ENCODE assay signal across 15 mouse cellular contexts in genomic region chr19:5472857-5473256, GRCm38 (mm10). TPM values are rescaled to one million over a fixed set of nuclear protein-coding genes. Genes with fewer than 3 reads are reported as not detected.
DNase-seq lines count a peak whose midpoint lies in the region; ATAC-seq and TF ChIP-seq lines count a peak whose summit lies in the region.
"Had no signal": no experiment of that assay in that cellular context is flagged by ENCODE, and none has a peak within 500 bp of the region (broad histone marks: within the 10 kb centered on the region; RNA-seq: fewer than 3 reads in every experiment).

No protein-coding gene starts in this region.

- peaks cover 0 to 2% of the 10 kb centered on the region in 2 experiments; a peak in 1 of 4 replicates for H3K4me1 ChIP-seq in liver, embryonic 14.5 days (replicated peaks; ENCODE audit: control insufficient read depth in 2 of 2, insufficient read depth in 2 of 2, low read length in 1 of 2)
- H3K4me1 ChIP-seq in liver, embryonic 11.5 days (replicated peaks; ENCODE audit: control insufficient read depth, insufficient read depth, low read length) = peaks cover 4% of the 10 kb centered on the region; the same call in 1 of the 2 replicates
- peaks cover 10% of the 10 kb centered on the region for H3K4me1 ChIP-seq in embryonic facial prominence, embryonic 14.5 days (ENCODE audit: control insufficient read depth, insufficient read depth, low read length)

- H3K36me3 ChIP-seq in liver, embryonic 14.5 days (replicated peaks; ENCODE audit: control insufficient read depth, insufficient read depth, low read depth) = no peaks in the 10 kb centered on the region
- 0 out of 2 replicates have a peak, but pooled peaks cover 4% of the 10 kb centered on the region for H3K36me3 ChIP-seq in liver, embryonic 11.5 days (ENCODE audit: control insufficient read depth, insufficient read depth, low read length)
- peaks cover 19% of the 10 kb centered on the region for H3K36me3 ChIP-seq in embryonic facial prominence, embryonic 14.5 days (ENCODE audit: control insufficient read depth, insufficient read depth, low read length)
- H3K36me3 ChIP-seq in splenic B cell, adult 2 months (ENCODE audit: control insufficient read depth, insufficient read depth, low read length, poor library complexity, severe bottlenecking) = no peaks in the 10 kb centered on the region

- no peaks in the 10 kb centered on the region for H3K9me3 ChIP-seq in liver, embryonic 14.5 days (ENCODE audit: control insufficient read depth, low read length)
- no peaks in the 10 kb centered on the region for H3K9me3 ChIP-seq in liver, embryonic 11.5 days (ENCODE audit: control insufficient read depth, low read length)
- no peaks in the 10 kb centered on the region for H3K9me3 ChIP-seq in embryonic facial prominence, embryonic 14.5 days (ENCODE audit: control insufficient read depth, low read length)
- H3K9me3 ChIP-seq: forebrain, embryonic 12.5 days; heart, embryonic 13.5 days; hindbrain, embryonic 12.5 days had no signal

- no peak overlapping the region for H3K27ac ChIP-seq in liver, embryonic 14.5 days
- H3K27ac ChIP-seq in liver, embryonic 11.5 days (ENCODE audit: low read depth, low read length) = no peak overlapping the region
- peak overlapping the region; percentile 85; the same call in 1 of the 2 replicates for H3K27ac ChIP-seq in embryonic facial prominence, embryonic 14.5 days (replicated peaks; ENCODE audit: low read depth, low read length)
- H3K27ac ChIP-seq: hindbrain, embryonic 12.5 days had no signal

- H3K9ac ChIP-seq in liver, embryonic 14.5 days (replicated peaks) = no peak overlapping the region
- H3K9ac ChIP-seq in liver, embryonic 11.5 days (ENCODE audit: low read depth, low read length) = no peak overlapping the region
- H3K9ac ChIP-seq in embryonic facial prominence, embryonic 14.5 days (ENCODE audit: low read depth, low read length) = no peak overlapping the region
- H3K9ac ChIP-seq: forebrain, embryonic 12.5 days; hindbrain, embryonic 12.5 days had no signal

- no peak overlapping the region for H3K4me2 ChIP-seq in liver, embryonic 14.5 days (ENCODE audit: low read depth)
- no peak overlapping the region for H3K4me2 ChIP-seq in liver, embryonic 11.5 days
- H3K4me2 ChIP-seq in embryonic facial prominence, embryonic 14.5 days (ENCODE audit: low read depth, low read length) = 0 out of 2 replicates have a peak overlapping the region, but pooled peaks have one; percentile 82

- H3K4me3 ChIP-seq in liver, embryonic 14.5 days (ENCODE audit: insufficient read depth in 1 of 2, low read depth in 2 of 2, low read length in 2 of 2) = no peak overlapping the region
- no peak overlapping the region for H3K4me3 ChIP-seq in liver, embryonic 11.5 days (ENCODE audit: low read depth, low read length)
- no peak overlapping the region for H3K4me3 ChIP-seq in embryonic facial prominence, embryonic 14.5 days (ENCODE audit: low read depth, low read length)

- peaks cover 28% of the 10 kb centered on the region for H3K27me3 ChIP-seq in liver, embryonic 14.5 days (ENCODE audit: control insufficient read depth, insufficient read depth, low read length)
- no peaks in the 10 kb centered on the region; the same call in 1 of the 2 replicates for H3K27me3 ChIP-seq in liver, embryonic 11.5 days (replicated peaks; ENCODE audit: control insufficient read depth, insufficient read depth, low read length)
- H3K27me3 ChIP-seq in embryonic facial prominence, embryonic 14.5 days (replicated peaks; ENCODE audit: control insufficient read depth, insufficient read depth, low read length) = no peaks in the 10 kb centered on the region
- no peaks in the 10 kb centered on the region; the same call in 1 of the 2 replicates for H3K27me3 ChIP-seq in splenic B cell, adult 2 months (ENCODE audit: control insufficient read depth, insufficient read depth, low read length, poor library complexity, severe bottlenecking)
- H3K27me3 ChIP-seq: forebrain, embryonic 12.5 days; heart, embryonic 13.5 days; hindbrain, embryonic 12.5 days had no signal

- 45% methylated on average over 3 of the region's 3 CpGs for WGBS in liver, embryonic 14.5 days (ENCODE audit: insufficient replicate concordance)
- WGBS in liver, embryonic 11.5 days = 62% methylated on average over 3 of the region's 3 CpGs
- 77% methylated on average over 3 of the region's 3 CpGs for WGBS in embryonic facial prominence, embryonic 14.5 days

- TF ChIP-seq CTCF in liver, embryonic 14.5 days (IDR thresholded peaks at IDR 0.05; ENCODE audit: low read depth) = peak; percentile 34; the same call in 1 of the 2 replicates

- no peak for TF ChIP-seq EP300 in liver, embryonic 14.5 days (IDR thresholded peaks at IDR 0.05; ENCODE audit: low read depth)

- ATAC-seq in CD4-positive, CD25-positive, alpha-beta regulatory T cell, adult 4 months = no peak
- no peak for ATAC-seq in liver, embryonic 14.5 days (ENCODE audit: insufficient read depth)
- ATAC-seq in liver, embryonic 11.5 days (replicated peaks; ENCODE audit: low FRiP score) = no peak
- no peak for ATAC-seq in embryonic facial prominence, embryonic 14.5 days (ENCODE audit: low read depth)

- DNase-seq in CD4-positive, CD25-positive, alpha-beta regulatory T cell, adult 2 months (ENCODE audit: low read depth, low spot score) = peak; percentile 39
- no peak for DNase-seq in liver, embryonic 14.5 days (ENCODE audit: low read depth in 3 of 3, low spot score in 3 of 3)
- no peak for DNase-seq in liver, embryonic 11.5 days (ENCODE audit: low spot score)
- DNase-seq in embryonic facial prominence, embryonic 14.5 days (ENCODE audit: low spot score) = no peak
- peak; percentile 37 for DNase-seq in splenic B cell, adult 2 months (ENCODE audit: low read depth, low spot score)
- no peak for DNase-seq in left cerebral cortex, adult 8-10 months (ENCODE audit: low spot score in 2 of 2)
- DNase-seq in layer of hippocampus, adult 18-20 months (ENCODE audit: low spot score in 2 of 2) = no peak
- DNase-seq: cerebellum, adult 9-10 months; embryo, embryonic 11 days; gastrocnemius, postnatal 10 days; kidney, postnatal 10 days had no signal

RNA-seq across cellular contexts. Expression of gene Efemp2, which starts 0.9 kb away (rescaled TPM):
- 1 to 10 TPM; 1.5 to 4.6 TPM for polyA plus RNA-seq in CD4-positive, CD25-positive, alpha-beta regulatory T cell, adult 4 months (2017; shearing (Covaris generic))
- 11.4 and 17.5 TPM in 2 replicates for polyA plus RNA-seq in liver, embryonic 14.5 days (2012; rRNA removed)
- 11.4 and 11.6 TPM in 2 replicates for polyA plus RNA-seq in liver, embryonic 14.5 days (2014; fragmentation: Nextera tagmentation; extraction: Ambion mirVana)
- 47.8 and 55.3 TPM in 2 replicates for polyA plus RNA-seq in liver, embryonic 11.5 days (2014; fragmentation: Nextera tagmentation; extraction: Ambion mirVana)
- polyA plus RNA-seq in embryonic facial prominence, embryonic 14.5 days (2014; fragmentation: Nextera tagmentation; extraction: Ambion mirVana) = 175 and 190 TPM in 2 replicates
- 10 to 100 TPM; 16.0 to 21.9 (median 18.7) TPM for total RNA-seq in left cerebral cortex, adult 8-10 months (2022)
- total RNA-seq in layer of hippocampus, adult 18-20 months (2021) = 10 to 100 TPM; 11.6 to 13.1 TPM

RNA-seq across cellular contexts. Expression of gene Ctsw, which starts 4.5 kb away (rescaled TPM):
- polyA plus RNA-seq in CD4-positive, CD25-positive, alpha-beta regulatory T cell, adult 4 months (2017; shearing (Covaris generic)) = 100 to 1,000 TPM; 136 to 191 TPM
- polyA plus RNA-seq in liver, embryonic 14.5 days (2012; rRNA removed) = 0.27 and 0.37 TPM in 2 replicates
- 0.21 and 0.25 TPM in 2 replicates for polyA plus RNA-seq in liver, embryonic 14.5 days (2014; fragmentation: Nextera tagmentation; extraction: Ambion mirVana)
- polyA plus RNA-seq in liver, embryonic 11.5 days (2014; fragmentation: Nextera tagmentation; extraction: Ambion mirVana) = 0.39 and 0.52 TPM in 2 replicates
- polyA plus RNA-seq in embryonic facial prominence, embryonic 14.5 days (2014; fragmentation: Nextera tagmentation; extraction: Ambion mirVana) = 0.85 and 1.5 TPM in 2 replicates
- total RNA-seq in left cerebral cortex, adult 8-10 months (2022) = 1 to 10 TPM in 1 of 4 experiments, under 1 TPM in 3; 0.30 to 1.0 (median 0.46) TPM
- not detected for total RNA-seq in layer of hippocampus, adult 18-20 months (2021)

RNA-seq across cellular contexts. Expression of gene Fibp, which starts 12.4 kb away (rescaled TPM):
- 100 to 1,000 TPM in 1 of 2 experiments, 10 to 100 TPM in 1; 86.2 to 159 TPM for polyA plus RNA-seq in CD4-positive, CD25-positive, alpha-beta regulatory T cell, adult 4 months (2017; shearing (Covaris generic))
- 19.1 and 22.9 TPM in 2 replicates for polyA plus RNA-seq in liver, embryonic 14.5 days (2012; rRNA removed)
- 20.8 and 30.6 TPM in 2 replicates for polyA plus RNA-seq in liver, embryonic 14.5 days (2014; fragmentation: Nextera tagmentation; extraction: Ambion mirVana)
- 60.9 and 66.7 TPM in 2 replicates for polyA plus RNA-seq in liver, embryonic 11.5 days (2014; fragmentation: Nextera tagmentation; extraction: Ambion mirVana)
- 75.0 and 99.0 TPM in 2 replicates for polyA plus RNA-seq in embryonic facial prominence, embryonic 14.5 days (2014; fragmentation: Nextera tagmentation; extraction: Ambion mirVana)
- 100 to 1,000 TPM in 1 of 4 experiments, 10 to 100 TPM in 3; 89.0 to 124 (median 93.6) TPM for total RNA-seq in left cerebral cortex, adult 8-10 months (2022)
- 10 to 100 TPM; 95.7 to 97.4 TPM for total RNA-seq in layer of hippocampus, adult 18-20 months (2021)

RNA-seq across cellular contexts. Expression of gene Ccdc85b, which starts 15.2 kb away (rescaled TPM):
- polyA plus RNA-seq in CD4-positive, CD25-positive, alpha-beta regulatory T cell, adult 4 months (2017; shearing (Covaris generic)) = under 1 TPM; 0.48 to 0.83 TPM
- polyA plus RNA-seq in liver, embryonic 14.5 days (2012; rRNA removed) = 1.00 and 1.4 TPM in 2 replicates
- 1.0 and 1.2 TPM in 2 replicates for polyA plus RNA-seq in liver, embryonic 14.5 days (2014; fragmentation: Nextera tagmentation; extraction: Ambion mirVana)
- polyA plus RNA-seq in liver, embryonic 11.5 days (2014; fragmentation: Nextera tagmentation; extraction: Ambion mirVana) = 5.8 and 6.3 TPM in 2 replicates
- 5.7 and 6.1 TPM in 2 replicates for polyA plus RNA-seq in embryonic facial prominence, embryonic 14.5 days (2014; fragmentation: Nextera tagmentation; extraction: Ambion mirVana)
- 10 to 100 TPM; 26.2 to 30.7 (median 29.4) TPM for total RNA-seq in left cerebral cortex, adult 8-10 months (2022)
- 10 to 100 TPM; 36.5 to 37.0 TPM for total RNA-seq in layer of hippocampus, adult 18-20 months (2021)

RNA-seq across cellular contexts. Expression of gene Mus81, which starts 15.3 kb away (rescaled TPM):
- polyA plus RNA-seq in CD4-positive, CD25-positive, alpha-beta regulatory T cell, adult 4 months (2017; shearing (Covaris generic)) = 10 to 100 TPM; 44.8 to 51.5 TPM
- polyA plus RNA-seq in liver, embryonic 14.5 days (2012; rRNA removed) = 11.3 and 11.4 TPM in 2 replicates
- 13.8 and 15.6 TPM in 2 replicates for polyA plus RNA-seq in liver, embryonic 14.5 days (2014; fragmentation: Nextera tagmentation; extraction: Ambion mirVana)
- 28.3 and 33.8 TPM in 2 replicates for polyA plus RNA-seq in liver, embryonic 11.5 days (2014; fragmentation: Nextera tagmentation; extraction: Ambion mirVana)
- 38.0 and 39.6 TPM in 2 replicates for polyA plus RNA-seq in embryonic facial prominence, embryonic 14.5 days (2014; fragmentation: Nextera tagmentation; extraction: Ambion mirVana)
- total RNA-seq in left cerebral cortex, adult 8-10 months (2022) = 10 to 100 TPM; 29.7 to 36.3 (median 35.4) TPM
- total RNA-seq in layer of hippocampus, adult 18-20 months (2021) = 10 to 100 TPM; 28.3 to 28.4 TPM

Comparison
In these comparisons a context has a peak if more than half of its experiments do, and no peak if none do; other contexts are left out.
1. DNase-seq: peak in CD4-positive, CD25-positive, alpha-beta regulatory T cell, adult 2 months (single experiment) and splenic B cell, adult 2 months (single experiment); none in liver, embryonic 14.5 days (0 of 3), liver, embryonic 11.5 days (single experiment), embryonic facial prominence, embryonic 14.5 days (single experiment), left cerebral cortex, adult 8-10 months (0 of 2) and layer of hippocampus, adult 18-20 months (0 of 2).
2. RNA of gene Ctsw, which starts 4.5 kb away (polyA plus RNA-seq): 136 to 191 TPM in CD4-positive, CD25-positive, alpha-beta regulatory T cell, adult 4 months; 0.85 to 1.5 TPM in embryonic facial prominence, embryonic 14.5 days, 0.39 to 0.52 TPM in liver, embryonic 11.5 days and 0.21 to 0.37 TPM in liver, embryonic 14.5 days; every median in the first group is over 10 times any median in the second.